ENCODE assay signal across 23 mouse cellular contexts in the genomic region with DNA sequence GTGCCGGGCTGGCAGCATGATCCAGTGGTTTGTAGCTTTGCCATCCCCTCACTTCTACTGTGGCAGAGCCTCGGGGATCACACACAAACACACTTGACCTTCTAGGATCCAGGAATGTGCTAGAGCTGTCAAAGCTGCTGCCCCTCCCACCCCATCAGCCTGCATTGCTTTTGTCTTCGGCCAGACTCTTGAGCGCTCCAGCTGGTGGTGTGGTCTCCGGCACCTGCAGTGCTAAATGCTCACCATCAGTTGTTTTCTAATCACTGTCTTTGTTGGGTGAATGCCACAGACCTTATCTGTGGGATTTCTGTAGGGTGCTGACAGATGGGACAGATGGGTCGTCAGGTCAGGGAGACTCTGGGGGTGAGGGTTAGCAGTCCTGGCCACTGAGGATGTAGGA.
A peak's percentile ranks its signal among the peaks of the same experiment; 100 is the strongest.
DNase-seq lines count a peak whose midpoint lies in the region; ATAC-seq and TF ChIP-seq lines count a peak whose summit lies in the region.
"Had no signal": no experiment of that assay in that cellular context is flagged by ENCODE, and none has a peak within 500 bp of the region (broad histone marks: within the 10 kb centered on the region; RNA-seq: fewer than 3 reads in every experiment).

No protein-coding gene starts in this region.

- peaks cover 95% of the 10 kb centered on the region for H3K36me3 ChIP-seq in kidney, embryonic 14.5 days (ENCODE audit: control insufficient read depth, insufficient read depth, low read length)
- H3K36me3 ChIP-seq in ES-E14 (ENCODE audit: control insufficient read depth, insufficient read depth, low read length, poor library complexity, severe bottlenecking), result peaks cover 46% of the 10 kb centered on the region

- no peaks in the 10 kb centered on the region for H3K27me3 ChIP-seq in kidney, embryonic 14.5 days (ENCODE audit: control insufficient read depth, insufficient read depth, low read length)
- H3K27me3 ChIP-seq: CH12.LX; embryonic facial prominence, embryonic 15.5 days; forebrain, embryonic 12.5 days; heart, embryonic 12.5 days had no signal

- WGBS in kidney, embryonic 14.5 days, result 80% methylated on average over 6 of the region's 6 CpGs

- no peak overlapping the region for H3K9ac ChIP-seq in kidney, embryonic 14.5 days (ENCODE audit: low read depth, low read length)
- H3K9ac ChIP-seq in ES-E14 (ENCODE audit: insufficient read depth, low read depth, low read length, poor library complexity, severe bottlenecking), result no peak overlapping the region
- H3K9ac ChIP-seq: embryonic facial prominence, embryonic 15.5 days; forebrain, embryonic 12.5 days; heart, embryonic 12.5 days; hindbrain, embryonic 14.5 days had no signal

- no peak overlapping the region for H3K4me2 ChIP-seq in kidney, embryonic 14.5 days (replicated peaks; ENCODE audit: low read depth, low read length)
- H3K4me2 ChIP-seq: embryonic facial prominence, embryonic 15.5 days; forebrain, embryonic 12.5 days; heart, embryonic 12.5 days; hindbrain, embryonic 14.5 days had no signal

- H3K4me3 ChIP-seq in kidney, embryonic 14.5 days (ENCODE audit: low read length), result no peak overlapping the region
- no peak overlapping the region for H3K4me3 ChIP-seq in ES-E14 (ENCODE audit: insufficient read depth in 1 of 2, low read depth in 1 of 2, low read length in 2 of 2, poor library complexity in 1 of 2, severe bottlenecking in 1 of 2)
- H3K4me3 ChIP-seq: embryonic facial prominence, embryonic 15.5 days; forebrain, embryonic 12.5 days; heart, embryonic 12.5 days had no signal

- no peaks in the 10 kb centered on the region for H3K4me1 ChIP-seq in kidney, embryonic 14.5 days (ENCODE audit: control insufficient read depth, insufficient read depth, low read length)
- H3K4me1 ChIP-seq in ES-E14 (ENCODE audit: control insufficient read depth in 2 of 2, insufficient read depth in 2 of 2, low read length in 2 of 2, poor library complexity in 1 of 2), result peaks cover 2 to 3% of the 10 kb centered on the region in 2 experiments; a peak in 2 of 4 replicates
- H3K4me1 ChIP-seq: embryonic facial prominence, embryonic 15.5 days; forebrain, embryonic 12.5 days had no signal

- peaks cover 9% of the 10 kb centered on the region for H3K9me3 ChIP-seq in kidney, embryonic 14.5 days (ENCODE audit: control insufficient read depth, low read length)
- no peaks in the 10 kb centered on the region for H3K9me3 ChIP-seq in ES-E14 (ENCODE audit: control insufficient read depth, insufficient read depth, low read depth, low read length)
- H3K9me3 ChIP-seq: forebrain, embryonic 12.5 days had no signal

- no peak for ATAC-seq in kidney, embryonic 14.5 days (ENCODE audit: low FRiP score, low TSS enrichment)
- no peak for ATAC-seq in erythroblast, adult 5-6 weeks (replicated peaks; ENCODE audit: low FRiP score, poor library complexity, severe bottlenecking)
- ATAC-seq: intestine, embryonic 16.5 days had no signal

- in situ Hi-C loops in ES-E14 (cut with MboI; ENCODE audit: low sequenced_read_pairs in 2 of 2, unreplicated experiment in 2 of 2), result loop anchor here in 1 of 2 experiments (25.0 kb wide), 1 partner anchor 131 kb away; no protein-coding TSS in a partner anchor

- DNase-seq in heart, adult 11 months, result peak; percentile 87
- DNase-seq in heart, adult 9 months (ENCODE audit: low spot score in 2 of 2), result no peak
- DNase-seq in kidney, postnatal 10 days, result peak; percentile 28
- DNase-seq in ES-E14 (ENCODE audit: low read depth, low spot score) (peak; percentile 43), adipocyte (ENCODE audit: low spot score) (no peak)
- DNase-seq: adrenal gland, adult 8-10 months; adrenal gland, postnatal 36 days; cerebellum, adult 11 months; cerebellum, adult 8-10 months; cerebellum, postnatal 14 days; embryo, embryonic 11 days; gastrocnemius, postnatal 36 days; heart, adult 18-20 months; heart, postnatal 10 days; kidney, adult 2 months had no signal

- H3K27ac ChIP-seq in kidney, embryonic 14.5 days (ENCODE audit: low read depth, low read length), result no peak overlapping the region
- H3K27ac ChIP-seq in ES-E14 (ENCODE audit: insufficient read depth, low read depth, low read length, poor library complexity, severe bottlenecking), result no peak overlapping the region
- H3K27ac ChIP-seq: embryonic facial prominence, embryonic 15.5 days; forebrain, embryonic 12.5 days; hindbrain, embryonic 14.5 days had no signal

TF ChIP-seq in ES-E14, 5 proteins besides CTCF, POLR2A, EP300 and RAD21:
- no peak for TF ChIP-seq CHD2 (IDR thresholded peaks at IDR 0.05; ENCODE audit: low read depth, low read length)
- 0 out of 2 replicates have a peak, but pooled peaks have one; percentile 32 for TF ChIP-seq HCFC1 (IDR thresholded peaks at IDR 0.05; ENCODE audit: borderline replicate concordance, insufficient read depth, low read length)

Comparison
In these comparisons a context has a peak if more than half of its experiments do, and no peak if none do; other contexts are left out.
1. DNase-seq: peak in heart, adult 11 months (single experiment), kidney, postnatal 10 days (single experiment) and ES-E14 (single experiment); none in heart, adult 9 months (0 of 2) and adipocyte (single experiment).